Mouse (Mus musculus): Measurements from ENCODE around the gene Gm28539.

DNA sequence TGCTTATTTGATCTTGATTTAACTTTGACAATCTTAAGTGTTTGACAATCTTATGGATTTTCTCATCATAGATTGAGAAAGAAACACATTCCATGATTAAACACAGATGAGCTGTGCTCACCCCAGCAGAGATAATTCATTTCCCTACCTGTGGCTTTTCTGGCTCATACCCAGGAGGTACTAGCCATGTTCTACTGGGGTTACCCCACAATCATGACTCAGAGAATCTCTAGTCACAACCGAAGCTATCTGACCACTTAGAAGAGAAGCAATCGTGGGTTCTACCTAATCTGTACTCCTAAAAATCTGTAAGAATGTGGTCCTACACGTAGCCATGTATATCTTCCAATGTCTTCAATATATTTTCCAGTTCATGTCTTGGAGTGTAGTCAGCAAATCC lies 168.9 kb downstream of the Gm28539 start:
- TF ChIP-seq CTCF (conservative IDR thresholded peaks at IDR 0.05; ENCODE audit: low read length) = no peak
- no peak for TF ChIP-seq POU5F1 (IDR thresholded peaks at IDR 0.05; ENCODE audit: borderline replicate concordance, low read length)
